Mouse (Mus musculus): ENCODE measurements around the gene Tsc22d3. TPM values are rescaled to one million over a fixed set of nuclear protein-coding genes. Genes with fewer than 3 reads are reported as not detected.

Gene Tsc22d3
- polyA plus RNA-seq, 1 experiment = 87.0 TPM

DNA sequence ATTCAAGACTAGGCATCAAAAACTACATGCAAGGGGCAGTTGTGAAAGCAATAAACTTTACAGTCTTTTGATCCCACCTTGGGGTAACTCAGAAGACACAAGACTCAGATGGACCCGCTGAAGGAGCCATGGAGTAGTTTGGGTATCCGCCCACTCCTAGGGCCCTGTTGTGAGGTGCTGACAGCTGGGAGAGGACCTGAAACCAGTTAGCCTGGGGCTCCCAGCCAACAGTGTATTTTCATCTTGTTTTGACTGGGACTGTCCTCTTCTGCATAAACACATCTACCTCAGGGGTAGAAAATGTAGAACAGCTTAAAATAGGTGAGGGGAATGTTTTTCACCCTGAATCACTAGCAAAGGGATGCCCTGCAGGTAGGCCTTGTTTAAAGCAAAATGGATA lies 44.5 kb downstream of the Tsc22d3 start:
- TF ChIP-seq MAX (IDR thresholded peaks at IDR 0.05; ENCODE audit: low read depth) = no peak
- TF ChIP-seq USF1 (IDR thresholded peaks at IDR 0.05; ENCODE audit: low read depth) = no peak
- TF ChIP-seq MYOD1 (IDR thresholded peaks at IDR 0.05; ENCODE audit: control insufficient read depth in 1 of 3, insufficient read length in 2 of 3, low read depth in 2 of 3) = peak in 1 of 3 experiments; percentile 15
- no peak for TF ChIP-seq POLR2A (IDR thresholded peaks at IDR 0.05; ENCODE audit: insufficient read length, low read depth)
- no peak for TF ChIP-seq TCF3 (IDR thresholded peaks at IDR 0.05; ENCODE audit: insufficient read length, low read depth)
- no peak for TF ChIP-seq CEBPB (IDR thresholded peaks at IDR 0.05; ENCODE audit: insufficient read depth, poor library complexity, severe bottlenecking)
- TF ChIP-seq MYOG (IDR thresholded peaks at IDR 0.05; ENCODE audit: control insufficient read depth in 1 of 3, insufficient read depth in 1 of 3, insufficient read length in 2 of 3, low read depth in 2 of 3) = no peak
- no peaks in the 10 kb centered on the region for H3K79me2 ChIP-seq (ENCODE audit: control insufficient read depth, insufficient read depth)
- no peaks in the 10 kb centered on the region for H3K27me3 ChIP-seq (ENCODE audit: control insufficient read depth, insufficient read depth, insufficient read length)

GRCm38 (mm10) chrX:140555423-140555822 lies 45.0 kb downstream of the Tsc22d3 start:
- H3K4me2 ChIP-seq (ENCODE audit: low read depth) = no peak overlapping the region
- H3K79me2 ChIP-seq (ENCODE audit: control insufficient read depth, insufficient read depth) = no peaks in the 10 kb centered on the region
- no peaks in the 10 kb centered on the region for H3K27me3 ChIP-seq (ENCODE audit: control insufficient read depth, insufficient read depth, insufficient read length)
- H3K36me3 ChIP-seq (ENCODE audit: control insufficient read depth, insufficient read depth) = no peaks in the 10 kb centered on the region
- H3ac ChIP-seq (ENCODE audit: control insufficient read depth, insufficient read length) = no peak overlapping the region
- no peak overlapping the region for H3K4me3 ChIP-seq
- no peak for TF ChIP-seq MAX (IDR thresholded peaks at IDR 0.05; ENCODE audit: low read depth)

More for the DNA sequence above, 44.5 kb downstream of the Tsc22d3 start:
- Histone ChIP-seq H3K4me3 (no peak overlapping the region), H3ac (ENCODE audit: control insufficient read depth, insufficient read length) (no peak overlapping the region), H3K4me2 (ENCODE audit: low read depth) (no peak overlapping the region), H3K36me3 (ENCODE audit: control insufficient read depth, insufficient read depth) (no peaks in the 10 kb centered on the region)

GRCm38 (mm10) chrX:140547660-140548419 lies 52.6 kb downstream of the Tsc22d3 start:
- Histone ChIP-seq H3ac (ENCODE audit: control insufficient read depth, insufficient read length) (no peak overlapping the region), H3K27me3 (ENCODE audit: control insufficient read depth, insufficient read depth, insufficient read length) (no peaks in the 10 kb centered on the region), H3K79me2 (ENCODE audit: control insufficient read depth, insufficient read depth) (no peaks in the 10 kb centered on the region), H3K4me3 (no peak overlapping the region), H3K4me2 (ENCODE audit: low read depth) (no peak overlapping the region), H3K36me3 (ENCODE audit: control insufficient read depth, insufficient read depth) (no peaks in the 10 kb centered on the region)
- TF ChIP-seq MYOD1 (IDR thresholded peaks at IDR 0.05; ENCODE audit: control insufficient read depth in 1 of 3, insufficient read length in 2 of 3, low read depth in 2 of 3) (no peak), E2F4 (IDR thresholded peaks at IDR 0.05; ENCODE audit: insufficient read depth) (no peak)

DNA sequence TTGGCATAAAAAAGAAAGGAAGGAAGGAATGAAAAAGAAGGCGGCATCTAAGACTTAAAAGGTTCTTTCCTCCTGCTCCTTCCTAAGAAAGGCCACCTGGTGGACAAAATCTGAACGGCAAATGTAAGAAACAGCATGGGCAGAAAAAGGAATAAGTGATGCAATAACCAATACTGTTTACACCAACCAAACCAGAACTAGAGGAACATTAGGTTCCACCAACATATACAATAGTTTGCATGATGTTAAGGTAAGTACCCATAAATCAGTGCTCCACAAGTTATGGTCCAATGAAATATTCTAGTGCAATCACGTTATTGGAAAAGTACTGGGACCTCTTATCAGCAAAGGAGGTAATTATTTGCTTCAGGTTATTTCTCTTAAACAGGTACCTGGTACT lies 55.7 kb downstream of the Tsc22d3 start:
- Histone ChIP-seq H3K79me2 (ENCODE audit: control insufficient read depth, insufficient read depth) (peaks cover 15% of the 10 kb centered on the region), H3K36me3 (ENCODE audit: control insufficient read depth, insufficient read depth) (peaks cover 3% of the 10 kb centered on the region), H3K27me3 (ENCODE audit: control insufficient read depth, insufficient read depth, insufficient read length) (no peaks in the 10 kb centered on the region), H3K4me2 (ENCODE audit: low read depth) (peak overlapping the region; percentile 82), H3ac (ENCODE audit: control insufficient read depth, insufficient read length) (no peak overlapping the region), H3K4me3 (no peak overlapping the region)
- TF ChIP-seq MAX (IDR thresholded peaks at IDR 0.05; ENCODE audit: low read depth) (no peak), CEBPB (IDR thresholded peaks at IDR 0.05; ENCODE audit: insufficient read depth, poor library complexity, severe bottlenecking) (peak; percentile 76)

- peak overlapping the region; percentile 82 for H3K4me2 ChIP-seq (ENCODE audit: low read depth)
- peak overlapping the region; percentile 10 for H3ac ChIP-seq (ENCODE audit: control insufficient read depth, insufficient read length)
- no peak for TF ChIP-seq CEBPB (IDR thresholded peaks at IDR 0.05; ENCODE audit: insufficient read depth, poor library complexity, severe bottlenecking)
- no peak for TF ChIP-seq TCF12 (IDR thresholded peaks at IDR 0.05; ENCODE audit: insufficient read depth, poor library complexity, severe bottlenecking)
- no peak for TF ChIP-seq SRF (IDR thresholded peaks at IDR 0.05; ENCODE audit: control insufficient read depth, insufficient read length, low read depth)
- TF ChIP-seq MYOD1 (IDR thresholded peaks at IDR 0.05; ENCODE audit: control insufficient read depth in 1 of 3, insufficient read length in 2 of 3, low read depth in 2 of 3) = no peak
- no peak for TF ChIP-seq TCF3 (IDR thresholded peaks at IDR 0.05; ENCODE audit: insufficient read length, low read depth)
- TF ChIP-seq MYOG (IDR thresholded peaks at IDR 0.05; ENCODE audit: control insufficient read depth in 1 of 3, insufficient read depth in 1 of 3, insufficient read length in 2 of 3, low read depth in 2 of 3) = no peak
- TF ChIP-seq POLR2A (IDR thresholded peaks at IDR 0.05; ENCODE audit: insufficient read length, low read depth) = peak; percentile 78
- peak; percentile 83 for TF ChIP-seq POLR2AphosphoS2 (IDR thresholded peaks at IDR 0.05; ENCODE audit: insufficient read length, low read depth)
- no peak for TF ChIP-seq REST (IDR thresholded peaks at IDR 0.05; ENCODE audit: insufficient read depth, insufficient read length)
- no peak for TF ChIP-seq MAX (IDR thresholded peaks at IDR 0.05; ENCODE audit: low read depth)
- TF ChIP-seq USF1 (IDR thresholded peaks at IDR 0.05; ENCODE audit: low read depth) = peak; percentile 77
- TF ChIP-seq E2F4 (IDR thresholded peaks at IDR 0.05; ENCODE audit: insufficient read depth) = no peak
- peak overlapping the region; percentile 81 for H3K4me3 ChIP-seq
- H3K36me3 ChIP-seq (ENCODE audit: control insufficient read depth, insufficient read depth) = peaks cover 3% of the 10 kb centered on the region
- no peaks in the 10 kb centered on the region for H3K27me3 ChIP-seq (ENCODE audit: control insufficient read depth, insufficient read depth, insufficient read length)
- H3K79me2 ChIP-seq (ENCODE audit: control insufficient read depth, insufficient read depth) = peaks cover 15% of the 10 kb centered on the region
Observed at GRCm38 (mm10) chrX:140542938-140543673, 57.4 kb downstream of the Tsc22d3 start.
